ENCODE assay signal across 11 mouse cellular contexts in the genomic region with DNA sequence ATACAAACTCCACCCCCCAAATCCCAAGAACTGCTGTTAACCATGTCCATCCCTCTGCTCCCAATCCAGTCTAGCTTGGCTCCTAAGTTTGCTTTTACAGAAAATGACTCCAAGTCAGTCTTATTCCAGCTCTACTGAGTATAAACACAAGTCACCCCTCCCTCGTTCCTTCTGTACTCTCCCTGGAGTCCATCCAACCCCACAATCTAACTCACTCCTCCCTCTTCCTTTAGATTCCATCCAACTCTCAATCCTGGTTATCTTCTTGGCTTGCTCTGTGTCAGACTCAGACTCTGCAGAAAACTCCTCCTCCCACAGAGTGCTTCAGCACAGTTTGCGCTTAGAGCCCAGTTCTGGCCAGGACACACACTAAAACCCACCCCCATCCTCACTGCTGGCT. TPM values are rescaled to one million over a fixed set of nuclear protein-coding genes. Genes with fewer than 3 reads are reported as not detected.
DNase-seq lines count a peak whose midpoint lies in the region; ATAC-seq lines count a peak whose summit lies in the region.
"Had no signal": no experiment of that assay in that cellular context is flagged by ENCODE, and none has a peak within 500 bp of the region (broad histone marks: within the 10 kb centered on the region; RNA-seq: fewer than 3 reads in every experiment).

No protein-coding gene starts in this region.

- H3K27ac ChIP-seq in liver, embryonic 11.5 days (ENCODE audit: low read depth, low read length): no peak overlapping the region
- H3K27ac ChIP-seq in heart, embryonic 15.5 days: peak overlapping the region; percentile 68
- no peak overlapping the region for H3K27ac ChIP-seq in midbrain, embryonic 10.5 days (replicated peaks)
- H3K27ac ChIP-seq: embryonic facial prominence, embryonic 15.5 days; kidney, embryonic 15.5 days had no signal

- H3K4me3 ChIP-seq in liver, embryonic 11.5 days (ENCODE audit: low read depth, low read length): no peak overlapping the region
- no peak overlapping the region for H3K4me3 ChIP-seq in heart, embryonic 15.5 days
- H3K4me3 ChIP-seq in midbrain, embryonic 10.5 days: no peak overlapping the region
- H3K4me3 ChIP-seq: embryonic facial prominence, embryonic 15.5 days; kidney, embryonic 15.5 days had no signal

- no peaks in the 10 kb centered on the region for H3K27me3 ChIP-seq in liver, embryonic 11.5 days (replicated peaks; ENCODE audit: control insufficient read depth, insufficient read depth, low read length)
- H3K27me3 ChIP-seq in heart, embryonic 15.5 days: no peaks in the 10 kb centered on the region
- no peaks in the 10 kb centered on the region for H3K27me3 ChIP-seq in midbrain, embryonic 10.5 days (ENCODE audit: low read depth, poor library complexity, severe bottlenecking)
- H3K27me3 ChIP-seq: embryonic facial prominence, embryonic 15.5 days; kidney, embryonic 15.5 days had no signal

- no peak for ATAC-seq in liver, embryonic 11.5 days (replicated peaks; ENCODE audit: low FRiP score)
- peak; percentile 84 for ATAC-seq in heart, embryonic 15.5 days (replicated peaks; ENCODE audit: insufficient number of reproducible peaks, insufficient read depth, low FRiP score, low read depth)

- WGBS in liver, embryonic 11.5 days: 75% methylated on average over 2 of the region's 2 CpGs
- WGBS in heart, embryonic 15.5 days: 48% methylated on average over 2 of the region's 2 CpGs
- WGBS in midbrain, embryonic 10.5 days: 85% methylated on average over 2 of the region's 2 CpGs

- peaks cover 31% of the 10 kb centered on the region for H3K36me3 ChIP-seq in liver, embryonic 11.5 days (ENCODE audit: control insufficient read depth, insufficient read depth, low read length)
- H3K36me3 ChIP-seq in heart, embryonic 15.5 days: peaks cover 34% of the 10 kb centered on the region
- peaks cover 87% of the 10 kb centered on the region for H3K36me3 ChIP-seq in midbrain, embryonic 10.5 days

- H3K4me1 ChIP-seq in liver, embryonic 11.5 days (replicated peaks; ENCODE audit: control insufficient read depth, insufficient read depth, low read length): peaks cover 10% of the 10 kb centered on the region
- H3K4me1 ChIP-seq in heart, embryonic 15.5 days (replicated peaks): peaks cover 17% of the 10 kb centered on the region
- H3K4me1 ChIP-seq in midbrain, embryonic 10.5 days: peaks cover 12% of the 10 kb centered on the region

- DNase-seq in liver, embryonic 11.5 days (ENCODE audit: low spot score): no peak
- no peak for DNase-seq in liver
- DNase-seq in heart, adult 8-10 months (ENCODE audit: low spot score): peak; percentile 61
- DNase-seq in lung, postnatal 10 days: peak; percentile 69
- no peak for DNase-seq in midbrain, embryonic 10.5 days (ENCODE audit: low spot score)
- DNase-seq in retina, postnatal 1 day: no peak
- DNase-seq in cerebellum, adult 9-11 months: no peak

- H3K4me2 ChIP-seq in liver, embryonic 11.5 days: peak overlapping the region; percentile 8; the same call in 1 of the 2 replicates
- H3K4me2 ChIP-seq in heart, embryonic 15.5 days: 0 out of 2 replicates have a peak overlapping the region, but pooled peaks have one; percentile 6
- H3K4me2 ChIP-seq: embryonic facial prominence, embryonic 15.5 days; kidney, embryonic 15.5 days had no signal

- H3K9me3 ChIP-seq in liver, embryonic 11.5 days (ENCODE audit: control insufficient read depth, low read length): no peaks in the 10 kb centered on the region
- no peaks in the 10 kb centered on the region for H3K9me3 ChIP-seq in heart, embryonic 15.5 days (replicated peaks)
- H3K9me3 ChIP-seq in midbrain, embryonic 10.5 days (replicated peaks): no peaks in the 10 kb centered on the region
- H3K9me3 ChIP-seq: embryonic facial prominence, embryonic 15.5 days; kidney, embryonic 15.5 days had no signal

- no peak overlapping the region for H3K9ac ChIP-seq in liver, embryonic 11.5 days (ENCODE audit: low read depth, low read length)
- H3K9ac ChIP-seq in heart, embryonic 15.5 days: no peak overlapping the region
- H3K9ac ChIP-seq: embryonic facial prominence, embryonic 15.5 days; kidney, embryonic 15.5 days had no signal

RNA-seq across cellular contexts. Expression of a gene that starts 6.2 kb away (rescaled TPM):
- polyA plus RNA-seq in liver, embryonic 11.5 days (2014; fragmentation: Nextera tagmentation; extraction: Ambion mirVana): 48.5 and 51.2 TPM in 2 replicates
- 10 to 100 TPM; 19.1 to 23.0 (median 20.6) TPM for total RNA-seq in heart, adult 8-10 months (2022)
- polyA plus RNA-seq in heart, embryonic 15.5 days (2015; fragmentation: Nextera tagmentation; extraction: Ambion mirVana): 17.6 and 24.3 TPM in 2 replicates
- polyA plus RNA-seq in midbrain, embryonic 10.5 days (2016; fragmentation: Nextera tagmentation; extraction: Ambion mirVana): 52.2 and 53.2 TPM in 2 replicates

RNA-seq across cellular contexts. Expression of a gene that starts 28.8 kb away (rescaled TPM):
- 31.5 and 35.9 TPM in 2 replicates for polyA plus RNA-seq in liver, embryonic 11.5 days (2014; fragmentation: Nextera tagmentation; extraction: Ambion mirVana)
- total RNA-seq in heart, adult 8-10 months (2022): 10 to 100 TPM in 2 of 4 experiments, 1 to 10 TPM in 2; 9.0 to 10.9 (median 9.9) TPM
- 11.4 and 14.7 TPM in 2 replicates for polyA plus RNA-seq in heart, embryonic 15.5 days (2015; fragmentation: Nextera tagmentation; extraction: Ambion mirVana)
- 28.3 and 37.4 TPM in 2 replicates for polyA plus RNA-seq in midbrain, embryonic 10.5 days (2016; fragmentation: Nextera tagmentation; extraction: Ambion mirVana)

RNA-seq across cellular contexts. Expression of a gene that starts 48.1 kb away (rescaled TPM):
- polyA plus RNA-seq in liver, embryonic 11.5 days (2014; fragmentation: Nextera tagmentation; extraction: Ambion mirVana): 33.8 and 36.2 TPM in 2 replicates
- 10 to 100 TPM in 1 of 4 experiments, 1 to 10 TPM in 3; 5.9 to 10.6 (median 6.9) TPM for total RNA-seq in heart, adult 8-10 months (2022)
- 19.5 and 24.2 TPM in 2 replicates for polyA plus RNA-seq in heart, embryonic 15.5 days (2015; fragmentation: Nextera tagmentation; extraction: Ambion mirVana)
- polyA plus RNA-seq in midbrain, embryonic 10.5 days (2016; fragmentation: Nextera tagmentation; extraction: Ambion mirVana): 39.7 and 44.6 TPM in 2 replicates

RNA-seq across cellular contexts. Expression of a gene that starts 51.8 kb away (rescaled TPM):
- polyA plus RNA-seq in liver, embryonic 11.5 days (2014; fragmentation: Nextera tagmentation; extraction: Ambion mirVana): 1.0 and 2.1 TPM in 2 replicates
- 10 to 100 TPM in 1 of 4 experiments, 1 to 10 TPM in 1, under 1 TPM in 2; 0.25 to 79.7 (median 1.2) TPM for total RNA-seq in heart, adult 8-10 months (2022)
- 0.23 and 0.58 TPM in 2 replicates for polyA plus RNA-seq in heart, embryonic 15.5 days (2015; fragmentation: Nextera tagmentation; extraction: Ambion mirVana)
- 0.26 TPM in 1 of 2 replicates, not detected in the other for polyA plus RNA-seq in midbrain, embryonic 10.5 days (2016; fragmentation: Nextera tagmentation; extraction: Ambion mirVana)
- total RNA-seq: left cerebral cortex, postnatal 10 days had no signal

RNA-seq across cellular contexts. Expression of a gene that starts 55.6 kb away (rescaled TPM):
- polyA plus RNA-seq in liver, embryonic 11.5 days (2014; fragmentation: Nextera tagmentation; extraction: Ambion mirVana): 0.19 and 0.58 TPM in 2 replicates
- total RNA-seq in heart, adult 8-10 months (2022): 1 to 10 TPM; 1.1 to 2.7 (median 1.9) TPM
- polyA plus RNA-seq in heart, embryonic 15.5 days (2015; fragmentation: Nextera tagmentation; extraction: Ambion mirVana): 1.5 and 1.8 TPM in 2 replicates
- polyA plus RNA-seq in midbrain, embryonic 10.5 days (2016; fragmentation: Nextera tagmentation; extraction: Ambion mirVana): 0.14 and 0.40 TPM in 2 replicates

Comparison
In these comparisons a context has a peak if more than half of its experiments do, and no peak if none do; other contexts are left out.
1. DNase-seq: peak in heart, adult 8-10 months (single experiment) and lung, postnatal 10 days (single experiment); none in liver, embryonic 11.5 days (single experiment), liver (single experiment), midbrain, embryonic 10.5 days (single experiment), retina, postnatal 1 day (single experiment) and cerebellum, adult 9-11 months (single experiment).